Mouse (Mus musculus) kidney, postnatal 25 days (tissue): ENCODE data around the gene Ctxn2.
"Not testable (repeated sequence)": the region's sequence is repeated elsewhere in the genome, so short reads cannot be mapped to it uniquely, and the experiment has no call there.

Experiments
- DNase-seq, 2 experiments: peaks; one replicate each; pipeline ENCODE4 v3.0.0; 2021; ENCODE audit warnings: mixed read lengths in 2 of 2

Gene Ctxn2

DNA sequence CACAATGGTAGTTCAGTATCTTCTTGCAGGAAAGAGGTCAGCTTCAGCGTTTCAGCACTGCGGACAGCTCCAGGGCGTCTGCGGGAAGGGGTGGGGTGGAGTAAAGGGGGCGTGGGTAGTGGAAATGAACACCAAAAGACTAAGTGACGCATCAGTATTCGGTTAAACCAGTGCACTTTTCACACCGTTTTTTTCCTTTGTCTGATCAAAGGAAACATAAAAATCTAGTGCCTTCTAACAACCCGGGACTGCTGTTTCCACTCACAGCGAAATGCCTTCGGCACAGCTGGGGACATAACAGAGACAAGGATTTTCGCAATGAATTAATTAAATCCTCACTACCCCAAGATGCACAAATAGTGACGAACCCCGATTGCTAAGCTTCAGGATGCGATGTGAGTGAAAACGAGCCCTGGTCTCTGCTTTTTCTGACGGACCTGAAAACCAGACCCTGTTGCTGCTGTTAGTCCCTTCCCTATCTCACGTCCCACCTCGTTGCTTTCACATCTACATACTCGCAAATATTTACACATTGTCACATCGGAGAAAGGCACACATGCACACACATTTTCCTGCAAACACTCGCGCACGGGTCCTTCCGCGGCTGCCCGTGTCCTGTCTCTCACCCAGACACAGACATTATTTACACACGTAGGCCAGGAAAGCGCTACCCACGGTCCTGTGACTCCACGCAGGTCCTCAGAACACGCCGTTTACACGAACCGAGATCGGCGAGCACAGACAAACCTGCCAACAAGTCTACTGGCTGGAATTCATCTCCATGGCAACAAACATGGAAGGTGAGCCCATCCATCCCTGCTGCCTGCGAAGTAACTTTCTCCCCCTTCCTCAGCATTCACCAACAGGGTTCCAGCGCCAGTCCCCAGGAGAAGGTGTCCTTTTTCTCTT is at the start of gene Ctxn2:
Gene Ctxn2 (plus strand): TSS at position 790 of the 909 bp plus-strand sequence.
- peak; percentile 76 to 78 for DNase-seq

DNA sequence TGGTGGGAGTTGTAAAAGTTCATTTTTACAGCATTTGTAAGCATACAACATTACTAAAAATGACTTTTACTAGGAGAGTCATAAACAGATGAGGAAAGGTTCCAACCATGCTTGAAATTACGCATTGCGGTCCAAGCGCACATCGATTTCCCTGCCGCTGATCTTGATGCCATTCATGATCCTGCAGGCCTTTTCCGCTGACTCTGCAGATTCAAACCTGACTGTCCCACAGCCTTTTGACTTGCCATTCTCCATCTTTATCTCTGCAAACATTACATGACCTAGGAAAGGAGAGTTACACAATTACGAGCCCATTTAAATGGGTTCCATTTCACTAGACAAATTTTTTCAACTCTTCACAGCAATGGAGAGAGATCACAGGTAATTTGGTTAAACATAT is 47.7 kb upstream of the Ctxn2 start:
- DNase-seq, result no peak

DNA sequence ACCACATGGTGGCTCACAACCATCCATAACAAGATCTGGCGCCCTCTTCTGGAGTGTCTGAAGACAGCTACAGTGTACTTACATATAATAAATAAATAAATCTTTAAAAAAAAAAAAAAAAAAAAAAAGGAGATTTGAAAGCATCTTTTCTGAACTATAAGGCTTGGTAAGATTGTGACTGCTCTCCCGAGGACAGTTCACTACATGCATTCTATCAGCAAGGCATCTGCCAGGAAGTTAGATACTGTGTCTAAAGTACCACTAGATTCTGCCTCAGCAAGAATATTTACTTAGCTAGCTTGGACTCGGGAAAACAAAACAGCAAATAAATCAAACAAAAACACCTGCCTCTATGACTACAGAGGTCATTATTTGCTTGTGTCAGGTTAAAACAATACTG is 44.4 kb upstream of the Ctxn2 start:
- DNase-seq, result not testable (repeated sequence)

DNA sequence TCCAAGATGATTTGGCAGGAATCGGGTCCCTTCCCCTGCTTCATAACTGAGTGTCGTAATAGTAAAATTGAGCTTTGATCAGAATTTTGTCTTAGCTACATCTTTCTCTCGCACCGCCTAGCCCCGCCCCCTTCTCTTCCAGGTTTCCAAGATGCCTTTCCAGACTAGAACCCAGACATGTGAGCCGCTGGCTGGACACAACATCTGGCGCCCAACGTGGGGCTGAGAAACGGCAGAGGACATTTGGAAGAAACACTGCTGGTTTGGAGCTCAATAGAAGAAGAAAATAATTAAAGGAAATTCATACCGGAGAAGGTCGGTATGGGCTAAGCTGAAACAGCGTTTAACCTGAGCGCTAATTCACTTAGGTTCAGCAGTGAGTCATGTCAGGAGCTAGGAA is 32.0 kb upstream of the Ctxn2 start:
- not testable (repeated sequence) for DNase-seq

DNA sequence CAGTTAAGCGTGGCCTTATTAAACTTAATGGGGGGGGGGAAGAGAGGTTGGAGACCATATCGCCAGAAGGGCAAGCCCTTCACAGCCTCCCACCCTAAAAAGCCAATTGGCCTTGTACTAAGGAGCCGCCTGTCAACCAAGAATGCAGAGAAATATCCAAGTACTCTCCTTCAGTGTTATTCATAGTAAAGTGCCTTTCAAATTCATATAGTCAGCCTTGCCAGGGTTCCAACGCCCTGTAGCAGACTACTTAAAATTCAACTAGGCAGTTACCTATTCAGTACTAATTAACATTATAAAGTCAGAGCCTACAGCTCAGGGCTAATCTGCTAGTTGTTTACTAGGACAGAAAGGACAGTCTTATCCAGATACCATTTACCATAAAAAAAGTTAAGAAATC is 30.0 kb upstream of the Ctxn2 start:
- peak in 1 of 2 experiments; percentile 31 for DNase-seq

DNA sequence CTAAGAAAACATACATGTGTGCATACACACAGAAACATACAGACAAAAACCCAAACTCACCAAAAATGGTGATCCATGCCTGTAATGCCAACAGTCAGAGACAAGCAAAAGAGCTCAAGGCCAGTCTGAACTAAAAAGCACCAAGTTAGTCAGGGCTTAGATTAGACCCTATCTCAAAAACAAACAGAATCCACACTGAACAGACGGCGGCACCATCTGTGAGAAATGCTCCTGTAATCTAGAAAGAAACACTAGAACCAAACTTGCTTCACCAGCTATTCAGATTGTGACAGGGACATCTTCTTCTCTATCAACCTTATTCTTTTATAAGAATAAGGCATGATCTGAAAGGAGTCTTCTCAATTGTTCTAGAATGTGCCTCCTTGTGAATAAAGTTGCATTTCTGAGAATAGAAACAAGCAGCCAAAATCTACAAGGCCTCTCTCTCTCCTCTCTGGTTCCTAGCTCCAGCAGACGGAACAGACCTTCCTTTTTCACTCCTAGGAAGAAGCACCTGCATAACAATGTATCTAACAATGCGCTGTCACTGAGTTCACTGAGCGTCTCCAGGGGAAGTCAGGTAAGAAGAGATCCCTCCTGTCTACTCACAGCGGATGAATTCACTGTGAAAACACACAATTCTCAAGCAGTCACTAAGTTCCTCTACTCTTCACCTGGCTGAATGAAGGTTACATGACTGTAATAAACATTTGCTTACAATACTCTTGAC is 16.9 kb upstream of the Ctxn2 start:
- DNase-seq, result no peak

DNA sequence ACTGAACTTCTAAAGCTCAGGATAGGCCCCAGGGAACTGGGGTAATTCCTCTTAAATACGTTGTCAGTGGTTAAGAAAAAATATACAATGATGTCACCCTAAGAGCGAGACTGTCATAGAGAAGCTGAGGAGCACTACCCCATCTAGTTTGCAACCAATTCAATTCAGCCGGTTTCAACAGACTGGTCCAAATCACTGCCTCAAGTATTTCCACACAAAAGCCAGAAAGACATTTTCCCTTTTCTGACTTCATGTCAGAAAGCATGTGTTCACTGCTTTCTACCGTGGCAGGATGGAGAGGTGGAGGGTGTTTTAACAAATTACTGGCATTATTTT is 14.2 kb upstream of the Ctxn2 start:
- no peak for DNase-seq

DNA sequence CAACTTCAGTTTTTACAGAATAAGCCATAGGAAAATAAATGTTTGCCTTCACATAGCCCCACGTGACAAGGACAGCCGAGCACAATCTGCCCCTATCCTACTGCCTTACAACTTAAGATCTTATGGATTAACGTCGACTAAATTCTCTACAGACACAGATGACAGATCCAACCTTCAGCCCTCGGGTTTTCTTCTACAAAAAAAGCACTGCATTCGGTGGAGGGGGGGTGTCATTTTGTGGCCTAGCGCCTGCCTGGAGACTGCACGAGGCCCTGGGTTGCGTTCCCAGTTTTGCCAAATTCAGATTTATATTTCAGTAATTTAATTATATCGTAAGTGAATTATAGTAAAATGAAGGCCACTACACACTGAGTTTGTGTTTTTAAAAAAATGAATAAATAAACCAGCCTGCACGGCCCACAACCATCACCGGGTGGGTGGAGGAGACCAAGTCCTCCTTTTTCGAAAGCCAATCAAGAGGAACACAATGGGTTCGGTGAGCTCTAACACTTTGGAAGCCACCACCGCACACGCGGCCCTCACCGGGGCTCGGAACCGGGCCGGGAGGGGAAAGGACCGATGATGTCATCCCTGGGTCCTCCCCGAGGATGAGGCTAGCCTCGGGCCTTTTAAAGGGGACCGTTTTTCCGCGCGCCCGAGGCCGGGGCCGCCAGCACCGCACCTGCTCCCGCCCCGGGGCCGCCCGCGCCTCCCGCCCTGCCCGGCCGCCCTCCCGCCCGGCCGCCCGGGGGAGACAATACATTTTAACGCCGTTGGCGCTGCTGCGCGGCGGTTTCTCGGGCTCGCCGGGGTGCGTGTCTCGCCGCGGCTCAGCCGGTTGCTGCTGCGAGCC is 13.6 kb upstream of the Ctxn2 start:
- peak; percentile 35 to 60 for DNase-seq

DNA sequence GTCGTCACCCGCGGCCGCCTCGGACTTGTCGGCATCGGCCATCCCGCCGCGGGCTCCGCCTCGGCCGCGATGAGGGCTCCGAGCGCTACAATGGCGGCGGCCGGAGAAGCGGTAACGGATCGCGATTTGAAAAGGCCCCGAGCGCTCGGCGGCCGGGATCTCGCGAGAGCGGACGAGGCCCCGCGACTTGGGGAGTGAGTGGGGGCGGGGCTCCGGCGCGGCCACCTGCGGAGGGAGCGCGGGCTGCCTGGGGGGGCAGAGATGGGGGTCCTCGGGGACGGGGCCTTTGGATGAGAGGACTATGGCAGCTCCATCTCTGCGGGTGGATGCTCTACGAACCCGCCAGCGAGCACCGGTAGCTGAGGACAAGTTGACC is 13.0 kb upstream of the Ctxn2 start, which contains the start of gene Myef2:
Gene Myef2 (minus strand): TSS at position 185 of the 376 bp plus-strand sequence.
- DNase-seq, result peak; percentile 77 to 86

DNA sequence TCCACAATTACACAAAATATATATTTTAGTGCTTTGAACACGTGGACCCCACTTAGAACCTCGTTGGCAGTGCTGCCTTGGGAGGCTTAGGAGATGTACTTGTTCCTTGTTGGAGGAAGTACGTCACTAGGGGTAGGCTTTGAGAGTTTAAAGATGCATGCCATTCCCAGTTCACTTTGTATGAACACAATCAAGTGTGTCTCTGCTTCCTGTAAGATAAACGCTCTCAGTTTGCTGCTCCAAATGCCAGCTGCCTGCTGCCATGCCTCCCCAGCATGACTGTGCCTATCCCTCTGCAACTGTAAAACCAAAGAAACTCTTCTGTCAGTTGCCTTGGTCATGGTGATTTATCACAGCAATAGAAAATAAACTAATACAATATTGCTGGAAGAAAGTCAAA is 10.7 kb upstream of the Ctxn2 start:
- DNase-seq, result no peak

DNA sequence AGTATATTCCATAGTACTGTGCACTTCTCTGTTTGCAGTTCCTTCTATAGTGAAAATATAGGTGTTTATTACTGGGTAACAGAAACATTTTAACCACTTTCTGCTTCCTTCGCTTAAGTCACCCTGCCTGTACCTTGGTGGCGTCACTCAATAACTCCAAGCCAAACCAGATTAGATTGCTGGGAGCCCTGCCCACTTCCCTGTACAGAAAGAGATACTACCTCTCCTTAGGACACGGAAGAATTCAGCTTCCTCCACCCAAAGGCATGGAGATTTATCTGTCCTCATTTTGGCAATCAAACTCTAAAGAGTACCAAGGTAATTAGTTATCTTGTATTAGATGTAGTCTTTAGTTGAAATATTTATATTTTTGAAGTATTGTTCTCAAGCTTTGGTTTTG is 9.7 kb upstream of the Ctxn2 start:
- DNase-seq, result no peak

DNA sequence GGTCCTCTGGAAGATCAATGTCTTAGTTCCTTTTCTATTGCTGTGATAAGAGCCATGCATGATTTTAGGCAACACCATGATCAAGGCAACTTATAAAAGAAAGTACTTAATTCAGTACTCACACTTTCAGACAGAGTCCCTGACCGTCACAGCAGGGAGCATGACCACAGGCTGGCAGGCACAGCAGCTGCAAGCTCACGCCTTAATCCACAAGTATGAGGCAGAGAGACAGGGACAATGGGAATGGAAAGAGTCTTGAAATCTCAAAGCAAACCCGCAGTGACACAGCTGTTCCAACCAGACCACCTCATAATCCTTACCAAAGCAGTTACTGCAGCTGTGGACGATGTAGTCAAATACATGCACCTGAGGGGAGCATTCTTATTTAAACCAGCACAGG is 2.4 kb upstream of the Ctxn2 start:
- no peak for DNase-seq

DNA sequence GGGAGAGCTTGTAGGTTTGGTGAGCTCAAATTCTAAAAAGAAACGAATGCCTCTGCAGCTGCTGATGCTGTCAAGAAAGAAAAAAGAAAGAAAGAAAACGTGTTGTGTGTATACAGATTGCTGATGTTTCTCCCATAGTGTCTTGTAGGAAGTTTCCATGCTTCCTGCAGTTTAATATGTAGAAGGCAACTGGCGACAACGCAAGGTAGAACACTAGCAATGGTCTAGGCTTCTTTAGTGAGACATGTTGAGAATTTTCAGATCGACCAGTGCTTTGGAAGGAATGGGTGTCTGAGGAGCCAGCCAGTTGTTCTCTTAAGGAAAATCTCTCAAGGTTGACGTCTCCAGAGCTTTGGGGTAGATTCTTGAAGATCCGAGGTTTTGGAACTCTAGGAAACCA is 354 bp downstream of the Ctxn2 start:
- DNase-seq, result no peak

DNA sequence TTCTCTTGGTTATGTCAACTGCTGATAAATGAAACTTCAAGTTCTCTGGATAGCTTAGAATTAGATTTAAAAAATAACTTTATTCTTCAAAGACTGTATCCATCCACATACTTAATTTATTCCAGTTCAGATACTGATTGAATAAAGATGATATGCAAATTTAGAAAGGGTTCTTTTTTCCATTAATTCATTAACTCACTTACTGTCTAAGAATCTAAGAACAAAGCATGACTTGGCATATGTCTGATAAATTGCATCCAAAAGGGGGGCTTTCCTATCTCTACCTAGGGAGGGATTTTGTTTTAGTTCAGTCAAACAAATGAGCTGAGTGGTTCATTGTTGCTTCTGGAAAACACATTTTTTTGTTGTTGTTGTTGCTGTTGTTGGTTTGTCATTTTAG is 5.8 kb downstream of the Ctxn2 start:
- DNase-seq, result no peak

DNA sequence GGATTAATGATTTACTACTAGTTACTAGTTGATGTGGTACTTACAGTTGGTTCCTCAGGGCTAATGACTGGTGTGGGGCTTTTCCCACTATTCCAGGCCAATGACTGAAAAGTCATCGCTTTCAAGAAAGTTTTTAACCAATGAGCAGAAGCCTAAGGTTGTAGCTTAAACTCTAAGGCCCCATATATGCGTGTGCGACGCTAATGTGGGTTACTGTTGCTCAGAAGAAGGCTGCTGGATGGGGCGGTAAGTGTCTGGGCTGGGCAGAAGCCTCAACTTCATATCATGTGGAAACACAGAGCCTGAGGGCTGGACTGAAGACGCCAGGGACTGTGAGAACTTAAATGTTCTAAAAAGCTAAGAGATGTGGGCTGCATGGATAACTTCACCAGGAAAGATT is 15.9 kb downstream of the Ctxn2 start, which contains the start of gene Slc12a1:
Gene Slc12a1 (plus strand): TSS at position 118 of the 400 bp plus-strand sequence.
- DNase-seq, result peak; percentile 43 to 61

DNA sequence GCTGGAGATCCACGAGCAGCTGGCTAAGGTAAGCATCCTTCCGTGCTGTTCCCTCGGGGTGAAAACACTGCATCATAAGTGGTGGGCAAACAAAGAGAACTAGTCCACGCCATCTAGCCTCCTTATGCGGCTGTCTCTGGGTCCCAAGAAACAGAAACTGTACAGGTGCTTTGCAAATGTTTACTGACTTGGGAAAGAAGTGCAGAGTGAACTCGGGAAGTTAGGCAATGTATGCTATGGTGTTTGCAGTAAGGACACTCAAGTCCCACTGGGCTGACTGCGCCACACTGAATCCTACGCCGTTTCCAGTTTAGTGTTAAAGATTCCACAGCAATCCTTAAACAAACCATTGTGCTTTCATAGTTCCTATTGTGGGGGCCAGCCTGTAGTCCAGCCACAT is 17.8 kb downstream of the Ctxn2 start:
- DNase-seq, result no peak

DNA sequence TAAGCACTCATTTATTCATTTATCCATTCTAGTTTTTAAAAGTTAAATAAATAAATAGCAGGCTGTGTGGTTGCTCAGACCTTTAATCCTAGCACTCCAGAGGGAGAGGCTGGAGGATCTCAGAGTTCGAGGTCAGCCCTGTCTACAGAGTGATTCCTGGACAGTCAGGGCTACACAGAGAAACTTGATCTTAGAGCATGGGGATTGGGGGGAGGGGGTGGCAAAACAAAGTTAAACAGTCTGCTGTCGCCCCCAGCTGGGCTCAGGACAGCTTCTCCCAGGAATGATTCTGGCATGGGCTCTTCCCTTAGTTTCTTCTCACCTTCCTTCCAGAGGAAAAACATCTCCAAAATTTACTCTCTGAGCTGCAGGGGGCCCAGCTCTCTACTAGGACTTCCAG is 19.0 kb downstream of the Ctxn2 start:
- no peak for DNase-seq

DNA sequence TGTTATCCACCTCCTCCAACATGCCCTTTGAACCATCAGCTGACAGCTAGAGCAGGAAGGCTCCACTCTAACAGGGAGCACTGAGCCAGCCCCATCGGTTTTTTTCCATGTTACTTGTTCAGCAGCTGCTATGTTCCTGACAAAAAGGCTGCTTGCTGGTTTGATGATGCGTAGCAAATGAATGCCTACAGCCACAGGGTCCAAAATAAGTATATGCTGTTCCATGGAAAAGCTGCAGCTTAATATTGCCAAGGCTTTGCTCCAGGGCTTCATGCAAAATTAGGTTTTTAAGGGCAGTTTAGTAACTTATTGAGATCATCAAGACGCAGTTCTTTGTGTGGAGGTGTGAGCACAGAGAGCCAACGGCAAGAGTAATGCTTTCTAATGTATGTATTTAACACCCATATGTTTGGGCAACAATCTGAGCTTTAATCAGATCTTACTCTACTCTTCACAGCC is 25.5 kb downstream of the Ctxn2 start:
- DNase-seq, result peak; percentile 37 to 65

DNA sequence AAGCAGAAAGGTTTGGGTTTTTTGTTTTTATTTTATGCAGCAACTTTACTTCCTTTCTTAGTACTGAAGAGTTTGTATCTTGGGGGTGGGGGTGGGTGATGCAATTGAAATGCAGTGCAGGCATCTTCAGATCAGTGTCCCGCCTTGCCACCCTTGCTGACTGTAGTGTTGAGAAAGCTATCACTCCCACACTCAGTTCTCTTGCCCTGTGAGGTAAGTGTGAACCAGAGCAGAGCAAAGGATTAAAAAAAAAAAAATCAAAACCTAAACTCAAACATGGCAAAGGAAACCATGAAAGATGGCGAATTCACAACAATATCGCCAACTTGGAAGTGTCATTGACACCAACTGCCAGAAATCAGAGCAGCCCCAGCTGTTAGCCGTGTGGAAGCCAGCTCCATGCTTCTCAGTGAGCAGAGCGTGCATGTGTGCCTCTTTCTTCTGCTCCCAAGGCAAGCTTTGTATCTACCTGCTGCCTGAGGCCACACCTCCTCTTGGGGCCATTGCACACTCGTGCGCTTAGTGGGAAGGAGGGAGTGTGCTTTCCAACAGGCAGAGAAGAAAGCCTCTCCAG is 41.8 kb downstream of the Ctxn2 start:
- no peak for DNase-seq

DNA sequence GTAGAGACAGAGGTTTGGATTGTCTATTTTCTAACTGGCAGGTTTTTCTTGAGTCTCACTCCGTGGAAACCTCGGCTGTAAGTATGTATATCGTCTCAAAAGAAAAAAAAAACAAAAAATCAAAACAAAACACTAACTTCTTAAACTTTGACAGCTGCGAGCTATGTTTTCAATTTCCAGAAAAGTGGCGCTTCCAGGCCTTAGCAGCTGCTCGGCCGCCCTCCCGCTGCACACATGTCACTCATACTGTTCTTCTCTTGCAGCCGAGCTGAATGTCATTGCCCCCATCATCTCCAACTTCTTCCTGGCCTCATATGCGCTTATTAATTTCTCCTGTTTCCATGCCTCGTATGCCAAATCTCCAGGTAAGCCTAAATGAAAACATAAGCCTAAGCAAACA is 51.4 kb downstream of the Ctxn2 start:
- DNase-seq, result no peak

DNA sequence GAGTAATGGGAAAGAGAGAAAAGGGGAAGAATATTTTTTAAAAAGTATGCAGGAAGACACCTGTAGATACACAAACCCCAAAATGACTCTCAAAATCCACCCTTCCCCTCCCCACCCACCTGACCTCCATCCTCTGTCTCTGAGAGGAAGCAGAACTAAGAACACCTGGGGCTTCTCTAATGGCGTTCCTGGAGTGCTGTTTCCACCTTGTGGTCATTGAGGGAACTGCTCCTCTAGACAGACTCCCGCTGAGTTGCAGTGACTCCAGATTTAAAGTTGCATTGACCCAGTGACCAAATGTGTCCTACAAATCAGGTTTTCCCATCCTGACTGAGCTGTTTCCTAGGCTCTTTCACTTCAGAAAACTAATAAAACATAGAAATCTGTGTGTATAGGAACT is 52.7 kb downstream of the Ctxn2 start:
- DNase-seq, result peak; percentile 57 to 76

DNA sequence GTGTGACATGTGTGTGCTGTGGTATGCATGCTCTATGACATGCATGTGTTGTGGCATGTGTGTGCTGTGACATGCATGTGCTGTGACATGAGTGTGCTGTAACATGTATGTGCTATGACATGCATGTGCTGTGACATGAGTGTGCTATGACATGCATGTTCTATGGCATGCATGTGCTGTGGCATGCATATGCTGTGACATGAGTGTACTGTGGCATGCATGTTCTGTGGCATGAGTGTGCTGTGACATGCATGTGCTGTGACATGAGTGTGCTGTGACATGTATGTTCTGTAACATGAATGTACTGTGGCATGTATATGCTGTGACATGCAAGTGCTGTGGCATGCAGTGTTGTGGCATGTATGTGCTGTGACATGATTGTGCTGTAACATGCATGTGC is 56.4 kb downstream of the Ctxn2 start:
- no peak for DNase-seq

DNA sequence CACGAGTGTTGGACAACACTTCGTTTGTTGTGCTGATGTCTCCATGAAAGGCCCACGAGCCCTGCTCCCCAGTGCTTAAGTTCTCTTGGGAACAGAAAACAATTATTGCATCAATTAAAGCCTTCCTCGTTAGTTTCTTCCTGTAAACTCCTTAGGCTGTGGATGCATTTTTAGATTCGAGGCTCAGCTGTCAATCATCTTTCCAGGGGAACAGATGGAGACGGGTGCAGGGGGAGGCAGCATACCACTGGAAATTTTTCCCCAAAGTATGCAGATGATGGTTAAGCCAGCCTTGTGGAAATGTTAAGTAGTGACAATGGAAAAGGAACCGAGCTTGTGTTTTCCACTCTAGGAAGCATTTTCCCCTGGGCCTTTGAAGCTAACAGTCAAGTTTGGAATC is 60.3 kb downstream of the Ctxn2 start:
- no peak for DNase-seq
